Mouse (Mus musculus) thymus, postnatal 10 days (tissue): ENCODE results near the gene Ptges3l.
"Not testable (repeated sequence)": the region's sequence is repeated elsewhere in the genome, so short reads cannot be mapped to it uniquely, and the experiment has no call there.

Experiments
- DNase-seq, 2 experiments: peaks; one replicate each; pipeline ENCODE4 v3.0.0; 2021; ENCODE audit warnings: low spot score in 2 of 2

Gene Ptges3l

GRCm38 (mm10) chr11:101424925-101425813 is at the start of gene Ptges3l, which contains the start of gene Rundc1:
Gene Ptges3l, minus strand, starts transcription at chr11:101425333.
Gene Rundc1, plus strand, starts transcription at chr11:101425085.
- DNase-seq: peak; percentile 97 to 99

- no peak for DNase-seq
Measured at GRCm38 (mm10) chr11:101474298-101474697, 49.2 kb upstream of the Ptges3l start.

GRCm38 (mm10) chr11:101473686-101474085 is 48.6 kb upstream of the Ptges3l start:
- not testable (repeated sequence) for DNase-seq

- no peak for DNase-seq
Measured at GRCm38 (mm10) chr11:101472336-101472735, 47.2 kb upstream of the Ptges3l start.

GRCm38 (mm10) chr11:101471926-101472325 is 46.8 kb upstream of the Ptges3l start:
- no peak for DNase-seq

- no peak for DNase-seq
Measured at GRCm38 (mm10) chr11:101470206-101470605, 45.1 kb upstream of the Ptges3l start.

- no peak for DNase-seq
Measured at GRCm38 (mm10) chr11:101469155-101469554, 44.0 kb upstream of the Ptges3l start.

- DNase-seq: no peak
Measured at GRCm38 (mm10) chr11:101468731-101469130, 43.6 kb upstream of the Ptges3l start.

GRCm38 (mm10) chr11:101468263-101468688 is 43.1 kb upstream of the Ptges3l start:
- peak in 1 of 2 experiments; percentile 45 for DNase-seq

GRCm38 (mm10) chr11:101467477-101468262 is 42.5 kb upstream of the Ptges3l start:
- DNase-seq: peak; percentile 51 to 77

GRCm38 (mm10) chr11:101466552-101466950 is 41.4 kb upstream of the Ptges3l start:
- not testable (repeated sequence) for DNase-seq

- peak; percentile 25 to 44 for DNase-seq
Measured at GRCm38 (mm10) chr11:101465869-101466551, 40.9 kb upstream of the Ptges3l start, which contains the start of gene Vat1. Gene Vat1, minus strand, starts transcription at chr11:101466230.

- peak; percentile 20 to 29 for DNase-seq
Measured at GRCm38 (mm10) chr11:101465101-101465868, 40.2 kb upstream of the Ptges3l start.

GRCm38 (mm10) chr11:101464211-101465100 is 39.3 kb upstream of the Ptges3l start, which contains the start of gene Rnd2:
Gene Rnd2, plus strand, starts transcription at chr11:101464999.
- no peak for DNase-seq

GRCm38 (mm10) chr11:101462583-101463440 is 37.7 kb upstream of the Ptges3l start:
- DNase-seq: no peak

- no peak for DNase-seq
Measured at GRCm38 (mm10) chr11:101462141-101462540, 37.0 kb upstream of the Ptges3l start.

- no peak for DNase-seq
Measured at GRCm38 (mm10) chr11:101460321-101460720, 35.2 kb upstream of the Ptges3l start.

- no peak for DNase-seq
Measured at GRCm38 (mm10) chr11:101459716-101460115, 34.6 kb upstream of the Ptges3l start.

- DNase-seq: no peak
Measured at GRCm38 (mm10) chr11:101458217-101458616, 33.1 kb upstream of the Ptges3l start.
